Mouse (Mus musculus) small intestine, adult 2 months (tissue): ENCODE data around the gene Olfr65.

Experiments
- CTCF ChIP-seq: fragments of 200-500 bp; IDR thresholded peaks from 2 replicates; pipeline ENCODE4 v1.5.1; 2012; ENCODE audit warnings: low read depth, mild to moderate bottlenecking, control low read depth, inconsistent platforms, low read length, moderate library complexity, mixed read lengths; ENCODE audit not compliant: insufficient replicate concordance, insufficient read length; ENCODE audit errors: extremely low read depth
- POLR2A ChIP-seq: fragments of 200-500 bp; IDR thresholded peaks from 2 replicates; pipeline ENCODE4 v1.6.1; 2012; ENCODE audit warnings: low read depth, mild to moderate bottlenecking, control low read depth, inconsistent platforms, low read length, moderate library complexity

DNA sequence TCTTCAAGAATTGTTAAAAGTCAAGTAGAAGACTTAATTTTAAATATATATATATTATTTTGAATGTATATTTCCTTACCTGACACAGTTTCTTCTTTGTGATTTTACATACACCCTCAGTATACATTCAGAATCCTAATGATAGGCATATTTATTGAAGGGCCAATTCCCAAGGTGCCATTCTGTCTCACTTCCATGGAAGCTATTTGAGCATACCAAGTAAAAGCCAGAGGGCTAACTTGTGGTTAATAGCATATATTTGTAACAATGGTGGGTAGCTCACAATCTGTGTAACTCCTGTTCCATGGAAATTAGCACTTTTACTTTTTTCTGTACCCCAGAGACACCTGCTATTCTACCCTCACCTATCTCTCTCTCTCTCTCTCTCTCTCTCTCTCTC lies 17.1 kb upstream of the Olfr65 start, which contains the start of gene Olfr66:
- TF ChIP-seq CTCF (no peak), POLR2A (no peak)
